Mouse (Mus musculus): Measurements from ENCODE around the gene Glod4.

GRCm38 (mm10) chr11:76291960-76292359, 48.4 kb upstream of the Glod4 start:
- TF ChIP-seq CTCF (IDR thresholded peaks at IDR 0.05; ENCODE audit: low read depth) (no peak), EP300 (optimal IDR thresholded peaks at IDR 0.05) (no peak)
